Mouse (Mus musculus): ENCODE data around the gene Fkbp8. TPM values are rescaled to one million over a fixed set of nuclear protein-coding genes. Genes with fewer than 3 reads are reported as not detected.

The Fkbp8 gene
- total and polyA plus RNA-seq, 3 experiments, result 116 to 179 (median 135) TPM

- peak; percentile 71 to 83 for DNase-seq
- intact Hi-C loops (cut with DNase I), result no loop called here
- Histone ChIP-seq H3K27ac (peak overlapping the region; percentile 93), H3K4me1 (ENCODE audit: control insufficient read depth, insufficient read depth, low read length) (peaks cover 14% of the 10 kb centered on the region), H3K36me3 (ENCODE audit: control insufficient read depth, insufficient read depth, low read length) (no peaks in the 10 kb centered on the region; the same call in 1 of the 2 replicates), H3K27me3 (ENCODE audit: control insufficient read depth, insufficient read depth, low read length) (no peaks in the 10 kb centered on the region), H3K9ac (ENCODE audit: low read depth, low read length) (peak overlapping the region; percentile 51), H3K4me3 (peak overlapping the region; percentile 85), H3K79me2 (replicated peaks; ENCODE audit: control insufficient read depth, insufficient read depth, low read length) (peaks cover 3% of the 10 kb centered on the region)
- peak; percentile 54 for TF ChIP-seq POLR2A (IDR thresholded peaks at IDR 0.05; ENCODE audit: insufficient read depth, low read depth, low read length)
- TF ChIP-seq CTCF (IDR thresholded peaks at IDR 0.05), result no peak
- no peak for TF ChIP-seq EP300 (IDR thresholded peaks at IDR 0.05; ENCODE audit: insufficient read depth, low read depth, low read length)
- WGBS, result 8% methylated on average over 24 of the region's 24 CpGs
Measured at GRCm38 (mm10) chr8:70538024-70538579, 10.6 kb downstream of the Fkbp8 start.

GRCm38 (mm10) chr8:70538633-70539076 lies 11.1 kb downstream of the Fkbp8 start:
- Histone ChIP-seq H3K27me3 (ENCODE audit: control insufficient read depth, insufficient read depth, low read length) (no peaks in the 10 kb centered on the region), H3K79me2 (replicated peaks; ENCODE audit: control insufficient read depth, insufficient read depth, low read length) (peaks cover 3% of the 10 kb centered on the region), H3K27ac (peak overlapping the region; percentile 93), H3K4me1 (ENCODE audit: control insufficient read depth, insufficient read depth, low read length) (peaks cover 17% of the 10 kb centered on the region), H3K4me3 (peak overlapping the region; percentile 85), H3K36me3 (ENCODE audit: control insufficient read depth, insufficient read depth, low read length) (no peaks in the 10 kb centered on the region; the same call in 1 of the 2 replicates), H3K9ac (ENCODE audit: low read depth, low read length) (peak overlapping the region; percentile 53)
- TF ChIP-seq CTCF (IDR thresholded peaks at IDR 0.05) (no peak), POLR2A (IDR thresholded peaks at IDR 0.05; ENCODE audit: insufficient read depth, low read depth, low read length) (no peak; the same call in 1 of the 2 replicates), EP300 (IDR thresholded peaks at IDR 0.05; ENCODE audit: insufficient read depth, low read depth, low read length) (no peak)
- intact Hi-C loops (cut with DNase I), result no loop called here
- under 1% methylated on average over 32 of the region's 32 CpGs for WGBS
- peak; percentile 98 for DNase-seq

GRCm38 (mm10) chr8:70539077-70539813 lies 11.7 kb downstream of the Fkbp8 start, which contains the start of gene Ell:
Ell (plus strand) TSS chr8:70539457.
- peaks cover 23% of the 10 kb centered on the region for H3K4me1 ChIP-seq (ENCODE audit: control insufficient read depth, insufficient read depth, low read length)
- TF ChIP-seq EP300 (IDR thresholded peaks at IDR 0.05; ENCODE audit: insufficient read depth, low read depth, low read length), result peak; percentile 75; the same call in 1 of the 2 replicates
- no peak for TF ChIP-seq CTCF (IDR thresholded peaks at IDR 0.05)
- peak; percentile 84 for TF ChIP-seq POLR2A (IDR thresholded peaks at IDR 0.05; ENCODE audit: insufficient read depth, low read depth, low read length)
- H3K36me3 ChIP-seq (ENCODE audit: control insufficient read depth, insufficient read depth, low read length), result no peaks in the 10 kb centered on the region; the same call in 1 of the 2 replicates
- DNase-seq, result peak; percentile 99
- H3K27ac ChIP-seq, result peak within 1 kb of the TSS; percentile 93
- peaks cover 3% of the 10 kb centered on the region for H3K79me2 ChIP-seq (replicated peaks; ENCODE audit: control insufficient read depth, insufficient read depth, low read length)
- peak within 1 kb of the TSS; percentile 83 for H3K9ac ChIP-seq (ENCODE audit: low read depth, low read length)
- H3K27me3 ChIP-seq (ENCODE audit: control insufficient read depth, insufficient read depth, low read length), result no peaks in the 10 kb centered on the region
- 1% methylated on average over 58 of the region's 58 CpGs for WGBS
- peak within 1 kb of the TSS; percentile 85 for H3K4me3 ChIP-seq
- intact Hi-C loops (cut with DNase I), result no loop called here

GRCm38 (mm10) chr8:70540013-70540506 lies 12.5 kb downstream of the Fkbp8 start:
- no peak for TF ChIP-seq EP300 (IDR thresholded peaks at IDR 0.05; ENCODE audit: insufficient read depth, low read depth, low read length)
- no peak for TF ChIP-seq POLR2A (IDR thresholded peaks at IDR 0.05; ENCODE audit: insufficient read depth, low read depth, low read length)
- TF ChIP-seq CTCF (IDR thresholded peaks at IDR 0.05), result no peak
- DNase-seq, result peak in 1 of 2 experiments; percentile 42
- peaks cover 3% of the 10 kb centered on the region for H3K79me2 ChIP-seq (replicated peaks; ENCODE audit: control insufficient read depth, insufficient read depth, low read length)
- H3K27ac ChIP-seq, result peak overlapping the region; percentile 93
- peaks cover 29% of the 10 kb centered on the region for H3K4me1 ChIP-seq (ENCODE audit: control insufficient read depth, insufficient read depth, low read length)
- intact Hi-C loops (cut with DNase I), result loop anchor here (10.0 kb wide), 1 partner anchor 55 kb away; the partner anchor contains the start of gene Isyna1
- peak overlapping the region; percentile 83 for H3K9ac ChIP-seq (ENCODE audit: low read depth, low read length)
- WGBS, result under 1% methylated on average over 4 of the region's 4 CpGs
- no peaks in the 10 kb centered on the region; the same call in 1 of the 2 replicates for H3K36me3 ChIP-seq (ENCODE audit: control insufficient read depth, insufficient read depth, low read length)
- no peaks in the 10 kb centered on the region for H3K27me3 ChIP-seq (ENCODE audit: control insufficient read depth, insufficient read depth, low read length)
- H3K4me3 ChIP-seq, result peak overlapping the region; percentile 85

- no peak for TF ChIP-seq EP300 (IDR thresholded peaks at IDR 0.05; ENCODE audit: insufficient read depth, low read depth, low read length)
- TF ChIP-seq POLR2A (IDR thresholded peaks at IDR 0.05; ENCODE audit: insufficient read depth, low read depth, low read length), result no peak
- TF ChIP-seq CTCF (IDR thresholded peaks at IDR 0.05), result no peak
- H3K9ac ChIP-seq (ENCODE audit: low read depth, low read length), result peak overlapping the region; percentile 83
- H3K27me3 ChIP-seq (ENCODE audit: control insufficient read depth, insufficient read depth, low read length), result no peaks in the 10 kb centered on the region
- intact Hi-C loops (cut with DNase I), result loop anchor here (10.0 kb wide), 1 partner anchor 54 kb away; the partner anchor contains the start of gene Isyna1
- peaks cover 3% of the 10 kb centered on the region for H3K79me2 ChIP-seq (replicated peaks; ENCODE audit: control insufficient read depth, insufficient read depth, low read length)
- WGBS, result 18% methylated on average over 7 of the region's 7 CpGs
- peak overlapping the region; percentile 93 for H3K27ac ChIP-seq
- DNase-seq, result no peak
- H3K4me1 ChIP-seq (ENCODE audit: control insufficient read depth, insufficient read depth, low read length), result peaks cover 29% of the 10 kb centered on the region
- H3K36me3 ChIP-seq (ENCODE audit: control insufficient read depth, insufficient read depth, low read length), result no peaks in the 10 kb centered on the region; the same call in 1 of the 2 replicates
- H3K4me3 ChIP-seq, result peak overlapping the region; percentile 85
Measured at GRCm38 (mm10) chr8:70540507-70541071, 13.1 kb downstream of the Fkbp8 start.
